Mouse (Mus musculus): Measurements from ENCODE around the gene Nox3. TPM values are rescaled to one million over a fixed set of nuclear protein-coding genes. Genes with fewer than 3 reads are reported as not detected.
A peak's percentile ranks its signal among the peaks of the same experiment; 100 is the strongest.

Gene Nox3
- polyA plus RNA-seq, 1 experiment from 2014 or later = not detected

GRCm38 (mm10) chr17:3610928-3611780 lies 84.9 kb downstream of the Nox3 start:
- no peaks in the 10 kb centered on the region for H3K27me3 ChIP-seq
- TF ChIP-seq CTCF (IDR thresholded peaks at IDR 0.05) = no peak
- ATAC-seq = no peak
- CTCF ChIA-PET = interaction anchor here (0.7 kb wide), 1 partner anchor 31 kb away, joined by 3 read pairs; no protein-coding TSS in a partner anchor
- POLR2A ChIA-PET = interaction anchor here (0.7 kb wide), 1 partner anchor 152 kb away, joined by 8 read pairs; no protein-coding TSS in a partner anchor
- no peak for DNase-seq (ENCODE audit: low read depth, low spot score)
- in situ Hi-C loops (cut with MboI; ENCODE audit: low pct_unique_long_range_greater_than_20kb) = no loop called here

DNA sequence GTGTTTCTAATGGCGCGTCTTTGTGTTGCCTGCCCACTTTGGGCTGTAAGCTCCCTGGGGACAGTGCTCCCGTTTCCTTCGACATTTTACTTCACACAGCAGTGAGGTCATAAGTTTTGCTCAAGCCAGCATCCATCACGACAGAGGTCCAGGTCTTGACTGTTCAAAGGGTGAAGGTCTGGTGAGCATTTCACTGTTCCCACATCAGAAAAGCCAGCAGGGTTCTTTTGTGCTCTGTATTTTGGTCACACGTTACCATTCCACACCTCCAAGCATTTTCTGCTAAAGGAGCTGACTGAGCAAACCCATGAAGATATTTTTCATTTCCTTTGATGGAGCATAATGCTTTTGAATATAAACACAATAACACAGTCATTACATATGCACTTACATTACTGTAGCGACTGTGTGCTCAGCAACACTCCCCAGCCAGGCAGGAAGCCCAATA lies 85.7 kb downstream of the Nox3 start:
- DNase-seq (ENCODE audit: low read depth, low spot score) (no peak), ATAC-seq (no peak)
- TF ChIP-seq CTCF (IDR thresholded peaks at IDR 0.05) = no peak
- CTCF ChIA-PET = interaction anchor here (1.4 kb wide), 1 partner anchor 10 kb away, joined by 7 read pairs; no protein-coding TSS in a partner anchor
- POLR2A ChIA-PET = no interaction called here
- no peaks in the 10 kb centered on the region for H3K27me3 ChIP-seq
- in situ Hi-C loops (cut with MboI; ENCODE audit: low pct_unique_long_range_greater_than_20kb) = no loop called here

- ATAC-seq (no peak), DNase-seq (ENCODE audit: low read depth, low spot score) (no peak)
- TF ChIP-seq CTCF (IDR thresholded peaks at IDR 0.05) = no peak
- no peaks in the 10 kb centered on the region for H3K27me3 ChIP-seq
- in situ Hi-C loops (cut with MboI; ENCODE audit: low pct_unique_long_range_greater_than_20kb) = no loop called here
- ChIA-PET CTCF (interaction anchor here (1.0 to 1.6 kb wide), 3 partner anchors 15 to 51 kb away, joined by 3 read pairs; no protein-coding TSS in a partner anchor), POLR2A (interaction anchor here (0.7 kb wide), 1 partner anchor 917 kb away, joined by 3 read pairs; no protein-coding TSS in a partner anchor)
Measured at GRCm38 (mm10) chr17:3602954-3603672, 92.9 kb downstream of the Nox3 start.

DNA sequence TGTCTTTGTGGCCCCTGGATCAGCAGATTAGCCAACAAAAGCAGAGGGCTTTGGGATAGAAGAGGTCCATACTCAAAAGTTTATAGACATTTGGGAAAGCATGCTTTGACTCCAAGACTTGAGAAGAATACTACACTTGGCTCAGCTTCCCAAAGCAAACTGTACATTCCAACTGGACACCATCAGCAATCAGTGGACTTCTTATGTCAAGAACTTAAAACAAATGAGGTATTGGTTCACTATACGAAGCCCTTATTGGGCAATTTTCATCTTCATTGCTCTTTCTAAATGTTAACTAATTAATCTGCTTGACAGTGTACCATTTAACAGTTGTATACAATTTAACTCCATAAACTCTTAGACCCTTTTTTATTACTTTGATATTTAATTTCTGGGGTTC lies 97.7 kb downstream of the Nox3 start:
- H3K27me3 ChIP-seq = no peaks in the 10 kb centered on the region
- ATAC-seq (no peak), DNase-seq (ENCODE audit: low read depth, low spot score) (no peak)
- ChIA-PET CTCF (interaction anchor here (1.0 kb wide), 1 partner anchor 12 kb away, joined by 3 read pairs; no protein-coding TSS in a partner anchor), POLR2A (interaction anchor here (0.6 kb wide), 1 partner anchor 59 kb away, joined by 4 read pairs; no protein-coding TSS in a partner anchor)
- TF ChIP-seq CTCF (IDR thresholded peaks at IDR 0.05) = no peak
- in situ Hi-C loops (cut with MboI; ENCODE audit: low pct_unique_long_range_greater_than_20kb) = no loop called here

DNA sequence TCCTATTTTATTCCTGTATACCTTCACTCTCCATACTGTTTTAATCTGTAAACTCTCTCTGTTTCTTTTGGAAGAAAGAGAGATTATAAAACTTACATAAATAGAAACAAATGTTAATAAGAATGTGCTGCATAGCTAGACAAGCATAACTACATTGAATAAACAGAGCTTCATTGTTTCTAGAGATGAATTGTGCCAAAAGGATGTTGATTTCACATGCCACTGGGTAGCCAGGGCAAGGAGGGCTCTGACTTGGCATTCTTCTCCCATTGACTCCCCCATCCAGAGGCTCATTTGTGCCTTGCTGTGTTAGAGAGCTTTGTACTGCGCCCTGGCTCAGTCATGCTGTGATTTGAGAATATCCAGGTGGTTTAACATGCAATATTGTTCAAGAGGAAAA lies 98.2 kb downstream of the Nox3 start:
- DNase-seq (ENCODE audit: low read depth, low spot score) = peak; percentile 41
- H3K27me3 ChIP-seq = no peaks in the 10 kb centered on the region
- ChIA-PET CTCF (interaction anchor here (1.0 to 1.1 kb wide), 3 partner anchors 11 to 46 kb away, joined by 3 to 4 read pairs (median 3); no protein-coding TSS in a partner anchor), POLR2A (interaction anchor here (0.6 to 1.4 kb wide), 2 partner anchors 41 to 59 kb away, joined by 4 read pairs; partner anchors contain the start of gene Tfb1m)
- peak; percentile 40 for ATAC-seq
- in situ Hi-C loops (cut with MboI; ENCODE audit: low pct_unique_long_range_greater_than_20kb) = no loop called here
- no peak for TF ChIP-seq CTCF (IDR thresholded peaks at IDR 0.05)

DNA sequence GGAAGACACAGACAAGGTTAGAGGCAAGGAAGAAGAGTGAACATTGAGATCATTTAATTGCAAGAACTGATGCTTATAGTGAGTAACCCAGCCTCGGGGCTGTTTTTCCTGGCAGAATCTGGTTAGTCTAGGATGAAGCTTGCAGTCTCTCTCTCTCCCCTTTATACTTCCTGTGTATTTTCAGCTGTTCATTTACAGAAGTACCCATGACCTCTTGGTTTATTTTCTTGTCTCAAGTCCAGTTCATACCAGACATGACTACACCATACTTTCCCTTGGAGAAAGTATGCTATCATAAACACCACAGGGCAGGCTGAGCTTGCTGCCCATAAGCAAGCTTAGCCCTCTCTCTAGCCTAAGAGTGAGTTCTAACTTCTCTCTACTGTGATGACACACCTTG lies 98.9 kb downstream of the Nox3 start:
- ChIA-PET CTCF (interaction anchor here (1.0 to 1.1 kb wide), 2 partner anchors 22 to 46 kb away, joined by 3 to 4 read pairs; no protein-coding TSS in a partner anchor), POLR2A (interaction anchor here (1.4 kb wide), 1 partner anchor 40 kb away, joined by 4 read pairs; the partner anchor contains the start of gene Tfb1m)
- DNase-seq (ENCODE audit: low read depth, low spot score) (peak; percentile 82), ATAC-seq (peak; percentile 90)
- in situ Hi-C loops (cut with MboI; ENCODE audit: low pct_unique_long_range_greater_than_20kb) = no loop called here
- no peaks in the 10 kb centered on the region for H3K27me3 ChIP-seq
- no peak for TF ChIP-seq CTCF (IDR thresholded peaks at IDR 0.05)

Other genes starting within 250 kb of the Nox3 start
- 0.58 TPM for gene Cldn20, start 163.7 kb downstream of the Nox3 start, polyA plus RNA-seq (2021)
- 12.8 TPM for gene Tfb1m, start 138.5 kb downstream of the Nox3 start, polyA plus RNA-seq (2021)